In genomic region chr17:46880322-46880721, GRCm38 (mm10) we compare ENCODE assay signal across 16 mouse cellular contexts. TPM values are rescaled to one million over a fixed set of nuclear protein-coding genes. Genes with fewer than 3 reads are reported as not detected.
A peak's percentile ranks its signal among the peaks of the same experiment; 100 is the strongest.
DNase-seq lines count a peak whose midpoint lies in the region; ATAC-seq and TF ChIP-seq lines count a peak whose summit lies in the region.
"Had no signal": no experiment of that assay in that cellular context is flagged by ENCODE, and none has a peak within 500 bp of the region (broad histone marks: within the 10 kb centered on the region; RNA-seq: fewer than 3 reads in every experiment).

No protein-coding gene starts in this region.

- H3K4me3 ChIP-seq in heart, embryonic 12.5 days: no peak overlapping the region
- H3K4me3 ChIP-seq in limb, embryonic 15.5 days: no peak overlapping the region
- H3K4me3 ChIP-seq in limb, embryonic 10.5 days: no peak overlapping the region
- no peak overlapping the region for H3K4me3 ChIP-seq in myocyte
- H3K4me3 ChIP-seq: erythroblast, embryonic 14.5 days; stomach, embryonic 15.5 days had no signal

- WGBS in heart, embryonic 12.5 days: 58% methylated on average over 2 of the region's 2 CpGs
- WGBS in limb, embryonic 15.5 days: 66% methylated on average over 2 of the region's 2 CpGs
- 84% methylated on average over 2 of the region's 2 CpGs for WGBS in limb, embryonic 10.5 days

- H3K4me2 ChIP-seq in heart, embryonic 12.5 days: peak overlapping the region; percentile 1; the same call in 1 of the 2 replicates
- H3K4me2 ChIP-seq in limb, embryonic 15.5 days: no peak overlapping the region
- peak overlapping the region; percentile 58 for H3K4me2 ChIP-seq in myocyte (ENCODE audit: low read depth)
- H3K4me2 ChIP-seq: stomach, embryonic 15.5 days had no signal

- ATAC-seq in heart, embryonic 12.5 days (ENCODE audit: insufficient number of reproducible peaks, low FRiP score): no peak
- no peak for ATAC-seq in limb, embryonic 15.5 days (ENCODE audit: insufficient number of reproducible peaks, low FRiP score, low TSS enrichment, low read depth)
- no peak for ATAC-seq in cerebellum, adult (ENCODE audit: insufficient number of reproducible peaks, low FRiP score, low TSS enrichment)

- no peak for TF ChIP-seq POLR2A in myocyte (IDR thresholded peaks at IDR 0.05; ENCODE audit: insufficient read length, low read depth)

- H3K9me3 ChIP-seq in heart, embryonic 12.5 days (replicated peaks): no peaks in the 10 kb centered on the region; the same call in 1 of the 2 replicates
- no peaks in the 10 kb centered on the region for H3K9me3 ChIP-seq in limb, embryonic 15.5 days
- H3K9me3 ChIP-seq in limb, embryonic 10.5 days (replicated peaks): no peaks in the 10 kb centered on the region
- H3K9me3 ChIP-seq: stomach, embryonic 15.5 days had no signal

- no peak overlapping the region for H3K27ac ChIP-seq in heart, embryonic 12.5 days (ENCODE audit: poor library complexity, severe bottlenecking)
- peak overlapping the region; percentile 4; the same call in 1 of the 2 replicates for H3K27ac ChIP-seq in limb, embryonic 15.5 days
- no peak overlapping the region for H3K27ac ChIP-seq in limb, embryonic 10.5 days
- H3K27ac ChIP-seq: stomach, embryonic 15.5 days had no signal

- no peak for DNase-seq in heart, postnatal 25 days (ENCODE audit: low spot score)
- no peak for DNase-seq in limb, embryonic 10.5 days (ENCODE audit: low spot score)
- peak; percentile 34 for DNase-seq in NIH3T3 (ENCODE audit: low read depth)
- DNase-seq in right cerebral cortex, postnatal 36 days (ENCODE audit: low spot score in 2 of 2): no peak
- DNase-seq: thymus, postnatal 4 days had no signal

- H3K27me3 ChIP-seq in heart, embryonic 12.5 days (replicated peaks): peaks cover 17% of the 10 kb centered on the region; the same call in 1 of the 2 replicates
- no peaks in the 10 kb centered on the region for H3K27me3 ChIP-seq in limb, embryonic 15.5 days
- H3K27me3 ChIP-seq in limb, embryonic 10.5 days (ENCODE audit: low read depth, poor library complexity, severe bottlenecking): no peaks in the 10 kb centered on the region
- H3K27me3 ChIP-seq in myocyte (ENCODE audit: control insufficient read depth, insufficient read depth, insufficient read length): no peaks in the 10 kb centered on the region
- H3K27me3 ChIP-seq: stomach, embryonic 15.5 days had no signal

- H3K79me2 ChIP-seq in myocyte (ENCODE audit: control insufficient read depth, insufficient read depth): peaks cover 3% of the 10 kb centered on the region

- intact Hi-C loops in heart, postnatal 25 days (cut with DNase I): no loop called here

- H3K36me3 ChIP-seq in heart, embryonic 12.5 days: no peaks in the 10 kb centered on the region
- no peaks in the 10 kb centered on the region for H3K36me3 ChIP-seq in limb, embryonic 15.5 days
- no peaks in the 10 kb centered on the region for H3K36me3 ChIP-seq in limb, embryonic 10.5 days
- no peaks in the 10 kb centered on the region for H3K36me3 ChIP-seq in myocyte (ENCODE audit: control insufficient read depth, insufficient read depth)
- H3K36me3 ChIP-seq: stomach, embryonic 15.5 days had no signal

- no peak overlapping the region for H3ac ChIP-seq in myocyte (ENCODE audit: control insufficient read depth, insufficient read length)

- no peak overlapping the region for H3K9ac ChIP-seq in heart, embryonic 12.5 days
- no peak overlapping the region for H3K9ac ChIP-seq in limb, embryonic 15.5 days
- H3K9ac ChIP-seq: stomach, embryonic 15.5 days had no signal

- H3K4me1 ChIP-seq in heart, embryonic 12.5 days (replicated peaks): peaks cover 23% of the 10 kb centered on the region
- peaks cover 7% of the 10 kb centered on the region; the same call in 1 of the 2 replicates for H3K4me1 ChIP-seq in limb, embryonic 15.5 days
- peaks cover 25% of the 10 kb centered on the region for H3K4me1 ChIP-seq in limb, embryonic 10.5 days

TF ChIP-seq in myocyte, 11 proteins besides CTCF, POLR2A, EP300 and RAD21:
- no peak for TF ChIP-seq POLR2AphosphoS2 (IDR thresholded peaks at IDR 0.05; ENCODE audit: insufficient read length, low read depth)
- TF ChIP-seq MYOD1 (IDR thresholded peaks at IDR 0.05; ENCODE audit: control insufficient read depth in 1 of 3, insufficient read length in 2 of 3, low read depth in 2 of 3): no peak
- TF ChIP-seq E2F4 (IDR thresholded peaks at IDR 0.05; ENCODE audit: insufficient read depth): no peak

RNA-seq across cellular contexts. Expression of gene Tbcc, which starts 10.2 kb away (rescaled TPM):
- 52.4 and 55.1 TPM in 2 replicates for polyA plus RNA-seq in heart, embryonic 12.5 days (2016; fragmentation: Nextera tagmentation; extraction: Ambion mirVana)
- 10 to 100 TPM; 15.5 to 17.7 TPM for total RNA-seq in heart, postnatal 25 days (2021)
- polyA plus RNA-seq in limb, embryonic 15.5 days (2015; fragmentation: Nextera tagmentation; extraction: Ambion mirVana): 51.2 and 54.1 TPM in 2 replicates
- 62.1 and 66.3 TPM in 2 replicates for polyA plus RNA-seq in limb, embryonic 10.5 days (2016; fragmentation: Nextera tagmentation; extraction: Ambion mirVana)
- 46.1 TPM for polyA plus RNA-seq in myocyte (2012; fragmentation: generic; extraction: Trizol)

RNA-seq across cellular contexts. Expression of gene Bicral, which starts 22.0 kb away (rescaled TPM):
- 4.0 and 5.7 TPM in 2 replicates for polyA plus RNA-seq in heart, embryonic 12.5 days (2016; fragmentation: Nextera tagmentation; extraction: Ambion mirVana)
- total RNA-seq in heart, postnatal 25 days (2021): 10 to 100 TPM; 15.0 to 16.7 TPM
- polyA plus RNA-seq in limb, embryonic 15.5 days (2015; fragmentation: Nextera tagmentation; extraction: Ambion mirVana): 3.8 and 4.7 TPM in 2 replicates
- polyA plus RNA-seq in limb, embryonic 10.5 days (2016; fragmentation: Nextera tagmentation; extraction: Ambion mirVana): 3.6 and 4.3 TPM in 2 replicates
- 5.1 TPM for polyA plus RNA-seq in myocyte (2012; fragmentation: generic; extraction: Trizol)

RNA-seq across cellular contexts. Expression of gene Prph2, which starts 29.9 kb away (rescaled TPM):
- polyA plus RNA-seq in heart, embryonic 12.5 days (2016; fragmentation: Nextera tagmentation; extraction: Ambion mirVana): not detected in 2 replicates
- total RNA-seq in heart, postnatal 25 days (2021): not detected
- not detected in 2 replicates for polyA plus RNA-seq in limb, embryonic 15.5 days (2015; fragmentation: Nextera tagmentation; extraction: Ambion mirVana)
- not detected in 2 replicates for polyA plus RNA-seq in limb, embryonic 10.5 days (2016; fragmentation: Nextera tagmentation; extraction: Ambion mirVana)
- polyA plus RNA-seq in myocyte (2012; fragmentation: generic; extraction: Trizol): not detected
- total RNA-seq: adrenal gland, adult 8-10 months; common myeloid progenitor, adult 5-6 weeks; heart, adult 18-20 months; left cerebral cortex, postnatal 36 days had no signal
- polyA plus RNA-seq: erythroblast, embryonic 14.5 days; lung, embryonic 16.5 days; stomach, embryonic 15.5 days had no signal
